Mouse (Mus musculus) yolk sac, embryonic 10.5 days (tissue): ENCODE measurements around the gene Lrr1.
"Not testable (repeated sequence)": the region's sequence is repeated elsewhere in the genome, so short reads cannot be mapped to it uniquely, and the experiment has no call there.

Experiments
- DNase-seq: peaks from one replicate; pipeline ENCODE4 v3.0.0-alpha.2; 2017; ENCODE audit warnings: low spot score

Lrr1 gene

GRCm38 (mm10) chr12:69164904-69165303 is 3.7 kb upstream of the Lrr1 start:
- DNase-seq = no peak

GRCm38 (mm10) chr12:69166861-69167581 is 1.6 kb upstream of the Lrr1 start:
- not testable (repeated sequence) for DNase-seq

GRCm38 (mm10) chr12:69167656-69168460 is 756 bp upstream of the Lrr1 start:
- no peak for DNase-seq

- no peak for DNase-seq
Observed at GRCm38 (mm10) chr12:69171307-69171706, 2.7 kb downstream of the Lrr1 start.

- DNase-seq = no peak
Observed at GRCm38 (mm10) chr12:69175975-69176374, 7.4 kb downstream of the Lrr1 start.

GRCm38 (mm10) chr12:69177526-69177925 is 8.9 kb downstream of the Lrr1 start:
- DNase-seq = no peak

GRCm38 (mm10) chr12:69179371-69179770 is 10.8 kb downstream of the Lrr1 start:
- DNase-seq = no peak

GRCm38 (mm10) chr12:69181800-69182199 is 13.2 kb downstream of the Lrr1 start:
- no peak for DNase-seq

- DNase-seq = peak; percentile 97
Observed at GRCm38 (mm10) chr12:69183583-69184308, 15.1 kb downstream of the Lrr1 start, which contains the start of the genes Rpl36al and Mgat2. TSS of gene Rpl36al (minus strand) at chr12:69184083. TSS of gene Mgat2 (plus strand) at chr12:69184157.

GRCm38 (mm10) chr12:69184342-69185295 is 16.0 kb downstream of the Lrr1 start:
- peak; percentile 54 for DNase-seq

GRCm38 (mm10) chr12:69185371-69185770 is 16.8 kb downstream of the Lrr1 start:
- DNase-seq = no peak

- DNase-seq = no peak
Observed at GRCm38 (mm10) chr12:69186811-69187471, 18.3 kb downstream of the Lrr1 start.

- DNase-seq = no peak
Observed at GRCm38 (mm10) chr12:69190074-69190473, 21.5 kb downstream of the Lrr1 start.

- no peak for DNase-seq
Observed at GRCm38 (mm10) chr12:69190522-69190921, 21.9 kb downstream of the Lrr1 start.

GRCm38 (mm10) chr12:69191396-69191795 is 22.8 kb downstream of the Lrr1 start:
- no peak for DNase-seq

- no peak for DNase-seq
Observed at GRCm38 (mm10) chr12:69192637-69193036, 24.0 kb downstream of the Lrr1 start.

- DNase-seq = peak; percentile 75
Observed at GRCm38 (mm10) chr12:69196444-69197377, 28.1 kb downstream of the Lrr1 start, which contains the start of gene Gm49383. TSS of gene Gm49383 (minus strand) at chr12:69197104.

GRCm38 (mm10) chr12:69197378-69198163 is 29.0 kb downstream of the Lrr1 start:
- DNase-seq = peak; percentile 53

- DNase-seq = peak; percentile 85
Observed at GRCm38 (mm10) chr12:69198164-69198535, 29.5 kb downstream of the Lrr1 start, which contains the start of gene Dnaaf2. TSS of gene Dnaaf2 (minus strand) at chr12:69198429.
